Mouse (Mus musculus): ENCODE results near the gene Ubxn2a. TPM values are rescaled to one million over a fixed set of nuclear protein-coding genes. Genes with fewer than 3 reads are reported as not detected.
"Not testable (repeated sequence)": the region's sequence is repeated elsewhere in the genome, so short reads cannot be mapped to it uniquely, and the experiment has no call there.

The Ubxn2a gene
- polyA plus RNA-seq, 1 experiment from 2014 or later = 28.4 TPM

GRCm38 (mm10) chr12:4908391-4908790, 886 bp upstream of the Ubxn2a start:
- Histone ChIP-seq H3K4me3 (replicated peaks) (no peak overlapping the region), H3K36me3 (no peaks in the 10 kb centered on the region), H3K9me3 (replicated peaks) (no peaks in the 10 kb centered on the region), H3K4me1 (peaks cover 4% of the 10 kb centered on the region), H3K27ac (no peak overlapping the region), H3K4me2 (no peak overlapping the region), H3K9ac (no peak overlapping the region), H3K27me3 (no peaks in the 10 kb centered on the region)
- ATAC-seq (replicated peaks; ENCODE audit: low FRiP score) = no peak
- 88% methylated on average over 7 of the region's 7 CpGs for WGBS

GRCm38 (mm10) chr12:4906476-4906875, 1.0 kb downstream of the Ubxn2a start:
- 44% methylated on average over 7 of the region's 7 CpGs for WGBS
- ATAC-seq (replicated peaks; ENCODE audit: low FRiP score) = no peak

GRCm38 (mm10) chr12:4905946-4906345, 1.6 kb downstream of the Ubxn2a start:
- Histone ChIP-seq H3K27me3 (no peaks in the 10 kb centered on the region), H3K9me3 (replicated peaks) (no peaks in the 10 kb centered on the region), H3K4me1 (peaks cover 4% of the 10 kb centered on the region), H3K36me3 (peaks cover 9% of the 10 kb centered on the region; the same call in 1 of the 2 replicates), H3K9ac (no peak overlapping the region), H3K27ac (no peak overlapping the region), H3K4me3 (replicated peaks) (no peak overlapping the region), H3K4me2 (no peak overlapping the region)
- WGBS = 87% methylated on average over 7 of the region's 7 CpGs
- ATAC-seq (replicated peaks; ENCODE audit: low FRiP score) = no peak

More at GRCm38 (mm10) chr12:4906476-4906875, 1.0 kb downstream of the Ubxn2a start:
- Histone ChIP-seq H3K9ac (peak overlapping the region; percentile 85; the same call in 1 of the 2 replicates), H3K4me2 (peak overlapping the region; percentile 91), H3K4me1 (peaks cover 4% of the 10 kb centered on the region), H3K27me3 (no peaks in the 10 kb centered on the region), H3K9me3 (replicated peaks) (no peaks in the 10 kb centered on the region), H3K27ac (no peak overlapping the region), H3K36me3 (peaks cover 4% of the 10 kb centered on the region; the same call in 1 of the 2 replicates), H3K4me3 (replicated peaks) (peak overlapping the region; percentile 78)

- Histone ChIP-seq H3K4me3 (replicated peaks) (no peak overlapping the region), H3K9ac (no peak overlapping the region), H3K4me2 (no peak overlapping the region), H3K4me1 (no peaks in the 10 kb centered on the region), H3K27ac (no peak overlapping the region), H3K36me3 (peaks cover 12% of the 10 kb centered on the region), H3K9me3 (replicated peaks) (no peaks in the 10 kb centered on the region), H3K27me3 (no peaks in the 10 kb centered on the region)
- ATAC-seq (replicated peaks; ENCODE audit: low FRiP score) = no peak
- whole genome bisulfite sequencing = 95% methylated on average over 5 of the region's 5 CpGs
These were observed 9.5 kb downstream of the Ubxn2a start for GRCm38 (mm10) chr12:4898024-4898423.

- no peak for ATAC-seq (replicated peaks; ENCODE audit: low FRiP score)
- Histone ChIP-seq H3K27ac (no peak overlapping the region), H3K27me3 (no peaks in the 10 kb centered on the region), H3K9ac (no peak overlapping the region), H3K4me3 (replicated peaks) (no peak overlapping the region), H3K4me2 (no peak overlapping the region), H3K36me3 (peaks cover 28% of the 10 kb centered on the region), H3K4me1 (no peaks in the 10 kb centered on the region), H3K9me3 (replicated peaks) (no peaks in the 10 kb centered on the region)
- WGBS = 96% methylated on average over 1 of the region's 1 CpGs
These were observed 17.6 kb downstream of the Ubxn2a start for GRCm38 (mm10) chr12:4889891-4890290.

- Histone ChIP-seq H3K9ac (no peak overlapping the region), H3K4me2 (no peak overlapping the region), H3K4me3 (replicated peaks) (no peak overlapping the region), H3K4me1 (no peaks in the 10 kb centered on the region), H3K36me3 (peaks cover 28% of the 10 kb centered on the region), H3K27ac (no peak overlapping the region), H3K27me3 (no peaks in the 10 kb centered on the region), H3K9me3 (replicated peaks) (no peaks in the 10 kb centered on the region)
- WGBS = 95% methylated on average over 2 of the region's 2 CpGs
- ATAC-seq (replicated peaks; ENCODE audit: low FRiP score) = no peak
These were observed 18.3 kb downstream of the Ubxn2a start for GRCm38 (mm10) chr12:4889251-4889650.

- no peak for ATAC-seq (replicated peaks; ENCODE audit: low FRiP score)
- Histone ChIP-seq H3K36me3 (peaks cover 28% of the 10 kb centered on the region), H3K4me3 (replicated peaks) (no peak overlapping the region), H3K4me2 (no peak overlapping the region), H3K9ac (no peak overlapping the region), H3K4me1 (no peaks in the 10 kb centered on the region), H3K27me3 (no peaks in the 10 kb centered on the region), H3K27ac (no peak overlapping the region), H3K9me3 (replicated peaks) (no peaks in the 10 kb centered on the region)
These were observed 18.8 kb downstream of the Ubxn2a start for GRCm38 (mm10) chr12:4888739-4889138.

GRCm38 (mm10) chr12:4886581-4886980, 20.9 kb downstream of the Ubxn2a start:
- H3K27ac ChIP-seq; ATAC-seq (replicated peaks; ENCODE audit: low FRiP score); H3K9me3 ChIP-seq (replicated peaks); H3K27me3 ChIP-seq; H3K4me1 ChIP-seq; H3K4me2 ChIP-seq; H3K9ac ChIP-seq; H3K4me3 ChIP-seq (replicated peaks): not testable (repeated sequence)
- H3K36me3 ChIP-seq = peaks cover 22% of the 10 kb centered on the region
- 91% methylated on average over 4 of the region's 4 CpGs for WGBS

- Histone ChIP-seq H3K27ac (no peak overlapping the region), H3K4me2 (no peak overlapping the region), H3K9me3 (replicated peaks) (no peaks in the 10 kb centered on the region), H3K36me3 (peaks cover 20% of the 10 kb centered on the region), H3K4me3 (replicated peaks) (no peak overlapping the region), H3K27me3 (no peaks in the 10 kb centered on the region), H3K4me1 (no peaks in the 10 kb centered on the region), H3K9ac (no peak overlapping the region)
- WGBS = 61% methylated on average over 1 of the region's 1 CpGs
- ATAC-seq (replicated peaks; ENCODE audit: low FRiP score) = no peak
These were observed 22.4 kb downstream of the Ubxn2a start for GRCm38 (mm10) chr12:4885062-4885461.

- H3K27me3 ChIP-seq = no peaks in the 10 kb centered on the region
- H3K27ac ChIP-seq = no peak overlapping the region
- H3K4me1 ChIP-seq = no peaks in the 10 kb centered on the region
- peaks cover 29% of the 10 kb centered on the region for H3K36me3 ChIP-seq
- no peak overlapping the region for H3K4me3 ChIP-seq (replicated peaks)
- no peak overlapping the region for H3K4me2 ChIP-seq
- H3K9ac ChIP-seq = no peak overlapping the region
- ATAC-seq (replicated peaks; ENCODE audit: low FRiP score) = no peak
- H3K9me3 ChIP-seq (replicated peaks) = no peaks in the 10 kb centered on the region
- 94% methylated on average over 2 of the region's 2 CpGs for WGBS
These were observed 25.4 kb downstream of the Ubxn2a start for GRCm38 (mm10) chr12:4882086-4882485.

GRCm38 (mm10) chr12:4879048-4879447, 28.5 kb downstream of the Ubxn2a start:
- 95% methylated on average over 5 of the region's 5 CpGs for WGBS
- Histone ChIP-seq H3K9ac (no peak overlapping the region), H3K9me3 (replicated peaks) (no peaks in the 10 kb centered on the region), H3K4me2 (no peak overlapping the region), H3K4me1 (peaks cover 7% of the 10 kb centered on the region; the same call in 1 of the 2 replicates), H3K27ac (no peak overlapping the region), H3K4me3 (replicated peaks) (no peak overlapping the region), H3K36me3 (peaks cover 29% of the 10 kb centered on the region), H3K27me3 (no peaks in the 10 kb centered on the region)
- ATAC-seq (replicated peaks; ENCODE audit: low FRiP score) = no peak

- Histone ChIP-seq H3K4me3 (replicated peaks) (no peak overlapping the region), H3K36me3 (peaks cover 29% of the 10 kb centered on the region), H3K27me3 (0 out of 2 replicates have a peak, but pooled peaks cover 6% of the 10 kb centered on the region), H3K9ac (no peak overlapping the region), H3K4me1 (peaks cover 11% of the 10 kb centered on the region; the same call in 1 of the 2 replicates), H3K27ac (no peak overlapping the region), H3K4me2 (no peak overlapping the region), H3K9me3 (replicated peaks) (no peaks in the 10 kb centered on the region)
- no peak for ATAC-seq (replicated peaks; ENCODE audit: low FRiP score)
- WGBS = 82% methylated on average over 9 of the region's 9 CpGs
These were observed 29.2 kb downstream of the Ubxn2a start for GRCm38 (mm10) chr12:4878296-4878783.

GRCm38 (mm10) chr12:4875623-4876022, 31.9 kb downstream of the Ubxn2a start:
- Histone ChIP-seq H3K4me1 (peaks cover 11% of the 10 kb centered on the region; the same call in 1 of the 2 replicates), H3K36me3 (peaks cover 16% of the 10 kb centered on the region), H3K27me3 (peaks cover 10% of the 10 kb centered on the region; the same call in 1 of the 2 replicates), H3K4me3 (replicated peaks) (no peak overlapping the region), H3K9ac (no peak overlapping the region), H3K4me2 (no peak overlapping the region), H3K27ac (no peak overlapping the region), H3K9me3 (replicated peaks) (no peaks in the 10 kb centered on the region)
- ATAC-seq (replicated peaks; ENCODE audit: low FRiP score) = no peak
- 89% methylated on average over 8 of the region's 8 CpGs for WGBS
